27 mouse cellular contexts compared by ENCODE assay signal in genomic region chr6:83617581-83618335, GRCm38 (mm10). TPM values are rescaled to one million over a fixed set of nuclear protein-coding genes. Genes with fewer than 3 reads are reported as not detected.
DNase-seq lines count a peak whose midpoint lies in the region; ATAC-seq and TF ChIP-seq lines count a peak whose summit lies in the region.
"Had no signal": no experiment of that assay in that cellular context is flagged by ENCODE, and none has a peak within 500 bp of the region (broad histone marks: within the 10 kb centered on the region; RNA-seq: fewer than 3 reads in every experiment).

No protein-coding gene starts in this region.

- DNase-seq in lung, adult 18-20 months = peak; percentile 20 to 33
- no peak for DNase-seq in lung, adult 2 months
- DNase-seq in lung, postnatal 10 days = peak; percentile 22
- no peak for DNase-seq in left cerebral cortex, adult 2 months (ENCODE audit: extremely low spot score in 1 of 2, low spot score in 2 of 2)
- DNase-seq: adrenal gland, postnatal 10 days; adrenal gland, postnatal 36 days; cerebellum, adult 18-20 months; cerebellum, adult 9-10 months; cerebellum, postnatal 14 days; gastrocnemius, postnatal 36 days had no signal

- H3K27ac ChIP-seq in lung, embryonic 16.5 days (ENCODE audit: low read length) = 0 out of 2 replicates have a peak overlapping the region, but pooled peaks have one; percentile 3
- no peak overlapping the region for H3K27ac ChIP-seq in left cerebral cortex, adult 2 months
- H3K27ac ChIP-seq: embryonic facial prominence, embryonic 12.5 days; forebrain, embryonic 12.5 days; forebrain, embryonic 15.5 days; hindbrain, embryonic 10.5 days; hindbrain, embryonic 13.5 days had no signal

- H3K9me3 ChIP-seq in lung, embryonic 16.5 days (ENCODE audit: control insufficient read depth, low read length) = no peaks in the 10 kb centered on the region
- H3K9me3 ChIP-seq: embryonic facial prominence, embryonic 12.5 days; forebrain, embryonic 12.5 days; forebrain, embryonic 15.5 days; hindbrain, embryonic 10.5 days; hindbrain, embryonic 13.5 days had no signal

- H3K9ac ChIP-seq in lung, embryonic 16.5 days (ENCODE audit: low read length) = no peak overlapping the region
- H3K9ac ChIP-seq: embryonic facial prominence, embryonic 12.5 days; forebrain, embryonic 12.5 days; forebrain, embryonic 15.5 days; hindbrain, embryonic 13.5 days had no signal

- H3K4me1 ChIP-seq in lung, adult 2 months (ENCODE audit: control insufficient read depth, insufficient read depth, low read length) = no peaks in the 10 kb centered on the region
- peaks cover 3% of the 10 kb centered on the region for H3K4me1 ChIP-seq in lung, embryonic 16.5 days (replicated peaks; ENCODE audit: control insufficient read depth, insufficient read depth, low read length)
- H3K4me1 ChIP-seq: embryonic facial prominence, embryonic 12.5 days; forebrain, embryonic 12.5 days; forebrain, embryonic 15.5 days; hindbrain, embryonic 10.5 days; hindbrain, embryonic 13.5 days had no signal

- peak; percentile 71 for ATAC-seq in lung, embryonic 16.5 days (ENCODE audit: low read depth)
- no peak for ATAC-seq in CD4-positive, CD25-positive, alpha-beta regulatory T cell, adult 4 months
- ATAC-seq: forebrain, embryonic 15.5 days; hindbrain, embryonic 16.5 days; Patski had no signal

- H3K4me3 ChIP-seq in lung, adult 2 months (replicated peaks; ENCODE audit: extremely low read depth, low read depth, low read length) = no peak overlapping the region
- H3K4me3 ChIP-seq in lung, embryonic 16.5 days (ENCODE audit: low read length) = no peak overlapping the region
- H3K4me3 ChIP-seq in left cerebral cortex, adult 2 months = no peak overlapping the region
- H3K4me3 ChIP-seq: embryonic facial prominence, embryonic 12.5 days; erythroblast, embryonic 14.5 days; forebrain, embryonic 12.5 days; forebrain, embryonic 15.5 days; hindbrain, embryonic 10.5 days; hindbrain, embryonic 13.5 days had no signal

- H3K4me2 ChIP-seq in lung, embryonic 16.5 days (ENCODE audit: low read depth, low read length) = peak overlapping the region; percentile 15; the same call in 1 of the 2 replicates
- H3K4me2 ChIP-seq: embryonic facial prominence, embryonic 12.5 days; forebrain, embryonic 12.5 days; forebrain, embryonic 15.5 days; heart, embryonic 11.5 days; hindbrain, embryonic 13.5 days had no signal

- H3K27me3 ChIP-seq in lung, embryonic 16.5 days (ENCODE audit: control insufficient read depth, insufficient read depth, low read depth, low read length) = no peaks in the 10 kb centered on the region
- H3K27me3 ChIP-seq: forebrain, embryonic 15.5 days; hindbrain, embryonic 13.5 days had no signal

- no peaks in the 10 kb centered on the region for H3K36me3 ChIP-seq in lung, embryonic 16.5 days (ENCODE audit: control insufficient read depth, insufficient read depth, low read length)
- H3K36me3 ChIP-seq: embryonic facial prominence, embryonic 12.5 days; forebrain, embryonic 12.5 days; forebrain, embryonic 15.5 days; hindbrain, embryonic 10.5 days; hindbrain, embryonic 13.5 days had no signal

- no peak for TF ChIP-seq POLR2A in lung, adult 2 months (IDR thresholded peaks at IDR 0.05; ENCODE audit: borderline replicate concordance, extremely low read depth, low read depth, low read length)

- TF ChIP-seq CTCF in lung, adult 2 months (IDR thresholded peaks at IDR 0.05; ENCODE audit: insufficient read depth, low read length) = no peak
- no peak for TF ChIP-seq CTCF in left cerebral cortex, adult 2 months (IDR thresholded peaks at IDR 0.05)

- intact Hi-C loops in left cerebral cortex, adult 2 months (cut with DNase I) = no loop called here

- 44% methylated on average over 15 of the region's 15 CpGs for WGBS in lung, adult 2 months
- WGBS in lung, embryonic 16.5 days = 40% methylated on average over 15 of the region's 15 CpGs

RNA-seq across cellular contexts. Expression of gene Clec4f, which starts 38.2 kb away (rescaled TPM):
- not detected in 2 replicates for polyA plus RNA-seq in lung, adult 2 months (2012; rRNA removed)
- 0.08 and 0.35 TPM in 2 replicates for polyA plus RNA-seq in lung, embryonic 16.5 days (2015; fragmentation: Nextera tagmentation; extraction: Ambion mirVana)
- polyA plus RNA-seq in CD4-positive, CD25-positive, alpha-beta regulatory T cell, adult 4 months (2017; shearing (Covaris generic)) = not detected
- not detected for total RNA-seq in left cerebral cortex, adult 2 months (2021)
- total RNA-seq: adrenal gland, adult 18-20 months; adrenal gland, postnatal 36 days; ES-E14; gastrocnemius, adult 8-10 months; gastrocnemius, postnatal 36 days; granulocyte monocyte progenitor cell, adult 5-6 weeks; heart, postnatal 25 days had no signal
- polyA plus RNA-seq: C2C12; embryonic facial prominence, embryonic 12.5 days; forebrain, embryonic 12.5 days; forebrain, embryonic 15.5 days; hindbrain, embryonic 10.5 days; hindbrain, embryonic 13.5 days; hindbrain, embryonic 16.5 days; Patski had no signal

RNA-seq across cellular contexts. Expression of gene Stambp, which starts 45.2 kb away (rescaled TPM):
- 10.7 and 14.0 TPM in 2 replicates for polyA plus RNA-seq in lung, adult 2 months (2012; rRNA removed)
- 25.8 and 28.0 TPM in 2 replicates for polyA plus RNA-seq in lung, embryonic 16.5 days (2015; fragmentation: Nextera tagmentation; extraction: Ambion mirVana)
- 10 to 100 TPM; 29.5 to 34.5 TPM for polyA plus RNA-seq in CD4-positive, CD25-positive, alpha-beta regulatory T cell, adult 4 months (2017; shearing (Covaris generic))
- 10 to 100 TPM; 30.2 to 30.6 TPM for total RNA-seq in left cerebral cortex, adult 2 months (2021)

RNA-seq across cellular contexts. Expression of gene Cd207, which starts 59.9 kb away (rescaled TPM):
- 1.2 and 2.6 TPM in 2 replicates for polyA plus RNA-seq in lung, adult 2 months (2012; rRNA removed)
- polyA plus RNA-seq in lung, embryonic 16.5 days (2015; fragmentation: Nextera tagmentation; extraction: Ambion mirVana) = not detected in 2 replicates
- polyA plus RNA-seq in CD4-positive, CD25-positive, alpha-beta regulatory T cell, adult 4 months (2017; shearing (Covaris generic)) = not detected
- not detected for total RNA-seq in left cerebral cortex, adult 2 months (2021)
- total RNA-seq: ES-E14; gastrocnemius, adult 8-10 months; granulocyte monocyte progenitor cell, adult 5-6 weeks had no signal
- polyA plus RNA-seq: C2C12; embryonic facial prominence, embryonic 12.5 days; erythroblast, embryonic 14.5 days; forebrain, embryonic 12.5 days; forebrain, embryonic 15.5 days; heart, embryonic 11.5 days; hindbrain, embryonic 10.5 days; hindbrain, embryonic 13.5 days; hindbrain, embryonic 16.5 days; Patski had no signal

Comparison
In these comparisons a context has a peak if more than half of its experiments do, and no peak if none do; other contexts are left out.
1. DNase-seq: peak in lung, adult 18-20 months (2 of 2) and lung, postnatal 10 days (single experiment); none in lung, adult 2 months (single experiment) and left cerebral cortex, adult 2 months (0 of 2).